Mouse (Mus musculus) neural tube, embryonic 11.5 days (tissue): ENCODE measurements at regions not wholly inside any gene's neighbourhood (a gene's known extent, or its start where the extent isn't known, plus 50 kb on each side); places are given as distances from the start of the nearest gene placed in this dataset.

Experiments
- ATAC-seq: fragments of 200-750 bp; cut with Nextera tagmentation; 2 replicates; pipeline ENCODE4 v1.8.0; 2017; ENCODE audit warnings: moderate number of reproducible peaks, mild to moderate bottlenecking, moderate TSS enrichment, moderate library complexity; ENCODE audit not compliant: insufficient read depth, low FRiP score, low TSS enrichment
- DNase-seq: peaks from one replicate; pipeline ENCODE4 v3.0.0-alpha.2; 2015; ENCODE audit warnings: low spot score
- H3K27ac ChIP-seq: fragments of 300-500 bp; sonication (generic); 2 replicates; pipeline ENCODE4 v1.5.1; 2014; ENCODE audit warnings: low read depth, mild to moderate bottlenecking, low read length
- H3K27me3 ChIP-seq: fragments of 300-500 bp; sonication (generic); 2 replicates; pipeline ENCODE4 v1.6.1; 2014; ENCODE audit warnings: mild to moderate bottlenecking, low read length, mixed read lengths; ENCODE audit not compliant: control insufficient read depth, insufficient read depth
- H3K36me3 ChIP-seq: fragments of 300-500 bp; sonication (generic); 2 replicates; pipeline ENCODE4 v1.6.1; 2014; ENCODE audit warnings: mild to moderate bottlenecking, low read length, moderate library complexity, mixed read lengths; ENCODE audit not compliant: control insufficient read depth, insufficient read depth
- H3K4me1 ChIP-seq: fragments of 300-500 bp; sonication (generic); 2 replicates; pipeline ENCODE4 v1.6.1; 2014; ENCODE audit warnings: low read length, mixed read lengths; ENCODE audit not compliant: control insufficient read depth, insufficient read depth
- H3K4me2 ChIP-seq: fragments of 300-500 bp; sonication (generic); 2 replicates; pipeline ENCODE4 v1.6.1; 2014; ENCODE audit warnings: low read depth, mild to moderate bottlenecking, moderate library complexity
- H3K4me3 ChIP-seq: fragments of 300-500 bp; sonication (generic); 2 replicates; pipeline ENCODE4 v1.5.1; 2014; ENCODE audit warnings: low read depth, low read length
- H3K9ac ChIP-seq: fragments of 300-500 bp; sonication (generic); 2 replicates; pipeline ENCODE4 v1.6.1; 2014; ENCODE audit warnings: mild to moderate bottlenecking, low read length
- H3K9me3 ChIP-seq: fragments of 300-500 bp; sonication (generic); 2 replicates; pipeline ENCODE4 v1.6.1; 2016; ENCODE audit warnings: low read length; ENCODE audit not compliant: control insufficient read depth
- WGBS: fragments of 180-500 bp; shearing (Covaris S2); extraction: QIAGEN DNeasy Blood & Tissue Kit; methylation state at CpG from one replicate; pipeline ENCODE4 v1.1.7; 2014; 5-methylcytosine and 5-hydroxymethylcytosine counted together

DNA sequence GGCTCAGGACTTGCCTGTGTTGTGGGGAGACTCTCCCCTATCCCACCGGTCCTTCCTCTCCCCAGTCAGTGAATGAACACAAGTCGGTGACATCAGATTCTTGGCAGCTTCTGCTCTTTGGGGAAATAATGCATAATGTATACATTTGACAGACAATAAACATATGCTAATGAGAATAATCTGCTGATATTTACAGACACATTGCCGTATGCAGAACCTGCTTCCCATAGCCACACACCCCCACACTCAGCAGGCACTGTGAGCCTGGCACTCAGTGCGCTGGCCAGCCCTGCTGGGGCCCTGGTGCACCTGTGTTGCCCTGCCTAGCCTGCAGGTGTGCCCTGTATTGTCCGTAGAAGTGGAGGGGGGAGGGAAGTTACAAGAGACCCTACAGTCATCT is 215.5 kb downstream of the Matn1 start:
- H3K27ac ChIP-seq, result no peak overlapping the region
- H3K27me3 ChIP-seq, result no peaks in the 10 kb centered on the region
- no peaks in the 10 kb centered on the region for H3K36me3 ChIP-seq
- peaks cover 4% of the 10 kb centered on the region; the same call in 1 of the 2 replicates for H3K4me1 ChIP-seq
- DNase-seq (no peak), ATAC-seq (no peak)
- no peaks in the 10 kb centered on the region for H3K9me3 ChIP-seq
- H3K4me2 ChIP-seq, result no peak overlapping the region
- H3K4me3 ChIP-seq, result no peak overlapping the region
- WGBS, result 52% methylated on average over 5 of the region's 5 CpGs
- H3K9ac ChIP-seq, result no peak overlapping the region

DNA sequence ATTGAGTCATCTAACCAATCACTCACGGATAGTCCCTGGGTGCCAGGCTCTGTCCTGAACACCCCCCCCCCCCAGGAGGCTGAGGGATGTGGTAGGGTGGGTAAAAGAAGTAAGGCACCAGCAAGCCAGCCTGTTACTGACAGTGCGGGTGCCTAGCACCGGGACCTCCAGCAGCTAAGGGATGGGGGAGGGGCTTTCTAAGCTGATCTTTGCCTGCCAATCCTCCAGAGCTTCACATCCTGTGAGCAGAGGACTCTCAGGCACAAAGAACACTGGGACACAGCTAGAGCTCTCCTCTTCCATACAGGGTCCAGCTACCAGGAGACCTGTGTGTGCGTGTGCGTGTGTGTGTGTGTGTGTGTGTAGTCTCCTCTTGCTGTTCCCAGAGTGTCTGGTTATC is 215.9 kb downstream of the Matn1 start:
- Histone ChIP-seq H3K4me3 (no peak overlapping the region), H3K9ac (no peak overlapping the region), H3K4me1 (peaks cover 4% of the 10 kb centered on the region; the same call in 1 of the 2 replicates), H3K27me3 (no peaks in the 10 kb centered on the region), H3K27ac (no peak overlapping the region), H3K36me3 (no peaks in the 10 kb centered on the region), H3K9me3 (no peaks in the 10 kb centered on the region), H3K4me2 (no peak overlapping the region)
- DNase-seq, result no peak
- no peak for ATAC-seq
- 27% methylated on average over 5 of the region's 5 CpGs for WGBS

DNA sequence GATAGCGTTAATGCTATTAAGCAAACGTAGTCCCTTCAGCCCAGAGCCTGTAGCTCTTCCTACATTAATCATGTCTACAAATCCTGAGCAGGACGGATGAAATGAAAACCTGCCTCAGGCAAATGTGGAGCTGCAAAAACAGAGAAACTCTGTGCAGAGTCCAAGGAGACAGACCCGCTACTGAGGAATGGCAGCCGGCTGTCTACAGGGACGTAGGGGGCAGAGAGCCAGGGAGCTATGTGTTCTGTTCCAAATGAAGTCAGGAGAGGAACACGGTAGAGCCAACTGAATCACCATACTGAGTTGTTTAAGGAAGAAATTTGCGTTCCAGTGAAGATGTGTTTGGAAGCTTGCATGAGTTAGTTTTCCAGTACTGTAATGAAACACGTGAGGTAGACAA is 217.3 kb downstream of the Matn1 start:
- H3K27me3 ChIP-seq, result no peaks in the 10 kb centered on the region
- H3K9ac ChIP-seq, result no peak overlapping the region
- no peak overlapping the region for H3K4me3 ChIP-seq
- 74% methylated on average over 9 of the region's 9 CpGs for WGBS
- ATAC-seq (no peak), DNase-seq (no peak)
- no peak overlapping the region for H3K27ac ChIP-seq
- no peak overlapping the region for H3K4me2 ChIP-seq
- H3K36me3 ChIP-seq, result no peaks in the 10 kb centered on the region
- H3K4me1 ChIP-seq, result peaks cover 4% of the 10 kb centered on the region; the same call in 1 of the 2 replicates
- no peaks in the 10 kb centered on the region for H3K9me3 ChIP-seq

DNA sequence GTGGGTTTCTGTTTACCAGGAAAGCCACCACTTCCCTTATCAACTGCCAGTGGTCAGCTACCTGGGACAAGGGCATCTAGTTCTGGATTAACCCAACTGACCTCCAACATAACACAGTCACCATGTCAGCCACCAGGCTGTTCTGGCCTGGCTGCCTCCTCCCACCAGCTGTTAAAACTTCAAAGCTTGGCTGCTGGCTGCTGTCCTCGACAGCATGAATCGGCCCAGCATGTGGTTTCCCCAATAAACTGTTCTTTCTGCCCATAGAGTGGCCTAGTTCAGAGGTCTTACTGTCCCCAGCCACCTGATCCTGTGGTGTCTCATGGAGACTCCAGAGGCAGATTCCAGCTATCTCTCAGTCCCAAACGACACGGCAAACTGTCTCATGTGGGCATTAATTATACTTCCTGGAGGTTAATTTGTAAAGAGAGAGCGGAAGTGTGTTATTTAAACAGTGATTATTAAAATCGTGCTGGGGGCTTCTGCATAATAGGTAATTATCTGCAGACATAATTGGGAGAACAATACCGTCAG is 219.7 kb downstream of the Matn1 start:
- H3K9ac ChIP-seq, result no peak overlapping the region

GRCm38 (mm10) chr4:131166574-131167270 is 222.5 kb downstream of the Matn1 start:
- DNase-seq, result no peak
- 83% methylated on average over 9 of the region's 9 CpGs for WGBS

More for the DNA sequence above, 219.7 kb downstream of the Matn1 start:
- WGBS, result 26% methylated on average over 7 of the region's 7 CpGs
- no peak overlapping the region for H3K4me3 ChIP-seq
- H3K27me3 ChIP-seq, result no peaks in the 10 kb centered on the region
- no peaks in the 10 kb centered on the region for H3K9me3 ChIP-seq
- no peak overlapping the region for H3K4me2 ChIP-seq
- H3K4me1 ChIP-seq, result peaks cover 4% of the 10 kb centered on the region; the same call in 1 of the 2 replicates
- H3K36me3 ChIP-seq, result no peaks in the 10 kb centered on the region
- no peak overlapping the region for H3K27ac ChIP-seq
- no peak for DNase-seq
- no peak for ATAC-seq

DNA sequence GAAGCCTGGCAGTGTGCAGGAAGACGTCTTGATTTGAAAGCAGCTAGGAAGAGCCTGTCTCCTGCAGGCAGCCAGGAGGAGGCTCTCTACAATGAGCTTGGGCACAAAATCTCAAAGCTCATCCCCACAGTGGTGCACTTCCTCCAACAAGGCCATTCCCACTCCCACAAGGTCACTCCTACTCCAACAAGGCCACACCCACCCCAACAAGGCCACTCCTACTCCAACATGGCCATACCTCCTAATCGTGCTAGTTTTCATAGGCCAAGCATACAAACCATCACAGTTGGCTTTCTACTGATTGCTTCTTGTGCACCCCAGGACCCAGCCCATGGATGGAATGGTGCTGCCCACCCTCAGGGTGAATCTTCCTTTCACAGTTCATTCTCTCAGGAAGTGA is 223.7 kb downstream of the Matn1 start:
- WGBS, result 86% methylated on average over 2 of the region's 2 CpGs
- DNase-seq (no peak), ATAC-seq (no peak)

More at GRCm38 (mm10) chr4:131166574-131167270, 222.5 kb downstream of the Matn1 start:
- Histone ChIP-seq H3K36me3 (no peaks in the 10 kb centered on the region), H3K4me1 (no peaks in the 10 kb centered on the region), H3K9ac (no peak overlapping the region), H3K27me3 (no peaks in the 10 kb centered on the region), H3K4me2 (no peak overlapping the region), H3K9me3 (no peaks in the 10 kb centered on the region), H3K27ac (no peak overlapping the region), H3K4me3 (no peak overlapping the region)
- ATAC-seq, result no peak

GRCm38 (mm10) chr4:131173783-131174460 is 229.7 kb downstream of the Matn1 start:
- no peak for ATAC-seq
- 65% methylated on average over 28 of the region's 28 CpGs for WGBS
- Histone ChIP-seq H3K9me3 (no peaks in the 10 kb centered on the region), H3K9ac (no peak overlapping the region), H3K4me3 (no peak overlapping the region), H3K4me2 (no peak overlapping the region), H3K36me3 (no peaks in the 10 kb centered on the region; the same call in 1 of the 2 replicates), H3K4me1 (no peaks in the 10 kb centered on the region), H3K27me3 (no peaks in the 10 kb centered on the region), H3K27ac (no peak overlapping the region)
- peak; percentile 42 for DNase-seq

More for the DNA sequence above, 223.7 kb downstream of the Matn1 start:
- Histone ChIP-seq H3K27me3 (no peaks in the 10 kb centered on the region), H3K4me2 (no peak overlapping the region), H3K4me3 (no peak overlapping the region), H3K27ac (no peak overlapping the region), H3K36me3 (no peaks in the 10 kb centered on the region; the same call in 1 of the 2 replicates), H3K4me1 (no peaks in the 10 kb centered on the region), H3K9me3 (no peaks in the 10 kb centered on the region), H3K9ac (no peak overlapping the region)

GRCm38 (mm10) chr4:131176701-131177100 is 232.5 kb downstream of the Matn1 start:
- H3K9me3 ChIP-seq, result no peaks in the 10 kb centered on the region
- no peak overlapping the region for H3K9ac ChIP-seq
- no peak overlapping the region for H3K27ac ChIP-seq
- 50% methylated on average over 3 of the region's 3 CpGs for WGBS
- H3K4me1 ChIP-seq, result no peaks in the 10 kb centered on the region
- no peak for DNase-seq
- H3K36me3 ChIP-seq, result no peaks in the 10 kb centered on the region; the same call in 1 of the 2 replicates
- no peak for ATAC-seq
- H3K27me3 ChIP-seq, result no peaks in the 10 kb centered on the region
- H3K4me2 ChIP-seq, result no peak overlapping the region
- H3K4me3 ChIP-seq, result no peak overlapping the region
